Mouse (Mus musculus) heart, adult 2 months (tissue): Measurements from ENCODE around the gene Marf1. TPM values are rescaled to one million over a fixed set of nuclear protein-coding genes. Genes with fewer than 3 reads are reported as not detected.

Source experiments
- DNase-seq, 2 experiments: peaks; one replicate each; pipeline ENCODE4 v3.0.0; 2021
- H3K27ac ChIP-seq: fragments of 200-600 bp; 2 replicates; pipeline ENCODE4 v1.8.1; 2022
- H3K27me3 ChIP-seq: fragments of 200-500 bp; 2 replicates; pipeline ENCODE4 v1.6.1; 2012; ENCODE audit warnings: mild to moderate bottlenecking, low read length, inconsistent platforms, mixed read lengths; ENCODE audit not compliant: control insufficient read depth, insufficient read depth
- H3K36me3 ChIP-seq: fragments of 200-500 bp; 2 replicates; pipeline ENCODE4 v1.6.1; 2012; ENCODE audit warnings: low read length, inconsistent platforms; ENCODE audit not compliant: control insufficient read depth, insufficient read depth
- H3K4me1 ChIP-seq: fragments of 200-500 bp; 2 replicates; pipeline ENCODE4 v1.6.1; 2011; ENCODE audit warnings: low read length; ENCODE audit not compliant: control insufficient read depth, insufficient read depth
- H3K4me3 ChIP-seq: fragments of 200-600 bp; 2 replicates; pipeline ENCODE4 v1.8.1; 2022
- H3K79me2 ChIP-seq: fragments of 200-500 bp; replicated peaks from 2 replicates; pipeline ENCODE4 v1.6.1; 2012; ENCODE audit warnings: mild to moderate bottlenecking, inconsistent platforms, low read length, moderate library complexity, mixed read lengths; ENCODE audit not compliant: control insufficient read depth, insufficient read depth
- H3K9ac ChIP-seq: fragments of 200-500 bp; 2 replicates; pipeline ENCODE4 v1.6.1; 2012; ENCODE audit warnings: low read depth, mild to moderate bottlenecking, control low read depth, inconsistent platforms, low read length, mixed read lengths
- CTCF ChIP-seq: fragments of 200-600 bp; IDR thresholded peaks from 2 replicates; pipeline ENCODE4 v1.8.1; 2022; ENCODE audit warnings: antibody characterized with exemption, mild to moderate bottlenecking, moderate library complexity
- EP300 ChIP-seq: fragments of 200-500 bp; IDR thresholded peaks from 2 replicates; pipeline ENCODE4 v1.6.1; 2011; ENCODE audit warnings: low read depth, low read length, control low read depth; ENCODE audit not compliant: insufficient read depth
- POLR2A ChIP-seq: fragments of 200-500 bp; IDR thresholded peaks from 2 replicates; pipeline ENCODE4 v1.6.1; 2011; ENCODE audit warnings: mild to moderate bottlenecking, low read depth, low read length, control low read depth; ENCODE audit not compliant: insufficient read depth
- WGBS: fragments of 180-500 bp; shearing (Covaris S2); methylation state at CpG from one replicate; pipeline ENCODE4 v1.1.7; 2018; 5-methylcytosine and 5-hydroxymethylcytosine counted together
- intact Hi-C: fragments of 180-260 bp; cut with DNase I; formaldehyde crosslinking; loops from one replicate; pipeline ENCODE4 v1.15.1; 2025
- polyA plus RNA-seq: library from polyadenylated mRNA; depleted of rRNA; stranded (reverse); fragments of >200 nt; gene quantifications from 2 replicates; pipeline ENCODE4 v1.2.3, GENCODE M21; 2012
- total RNA-seq, 2 experiments: library from RNA; stranded (reverse); gene quantifications; 2 replicates each; pipeline ENCODE4 v1.2.3; 2021

The Marf1 gene
- total and polyA plus RNA-seq, 3 experiments: 8.3 to 36.1 (median 32.4) TPM

- intact Hi-C loops: no loop called here
- H3K79me2 ChIP-seq: no peaks in the 10 kb centered on the region
- H3K9ac ChIP-seq: no peak overlapping the region
- H3K4me3 ChIP-seq: no peak overlapping the region
- H3K36me3 ChIP-seq: peaks cover 6% of the 10 kb centered on the region
- DNase-seq: no peak
- no peak overlapping the region for H3K27ac ChIP-seq
- TF ChIP-seq EP300 (no peak), CTCF (no peak), POLR2A (no peak)
- H3K27me3 ChIP-seq: no peaks in the 10 kb centered on the region
- H3K4me1 ChIP-seq: no peaks in the 10 kb centered on the region
- 71% methylated on average over 5 of the region's 5 CpGs for WGBS
These were observed 31.3 kb downstream of the Marf1 start for GRCm38 (mm10) chr16:14131838-14132237.

- Histone ChIP-seq H3K36me3 (peaks cover 5% of the 10 kb centered on the region), H3K79me2 (no peaks in the 10 kb centered on the region), H3K27me3 (no peaks in the 10 kb centered on the region), H3K27ac (no peak overlapping the region), H3K4me3 (no peak overlapping the region), H3K9ac (no peak overlapping the region), H3K4me1 (no peaks in the 10 kb centered on the region)
- intact Hi-C loops: no loop called here
- TF ChIP-seq CTCF (no peak), EP300 (no peak)
- DNase-seq: no peak
- WGBS: 86% methylated on average over 3 of the region's 3 CpGs
These were observed 31.8 kb downstream of the Marf1 start for GRCm38 (mm10) chr16:14131376-14131775.

GRCm38 (mm10) chr16:14130796-14131195, 32.4 kb downstream of the Marf1 start:
- Histone ChIP-seq H3K27ac (no peak overlapping the region), H3K36me3 (peaks cover 6% of the 10 kb centered on the region), H3K4me3 (no peak overlapping the region), H3K27me3 (no peaks in the 10 kb centered on the region), H3K79me2 (no peaks in the 10 kb centered on the region), H3K9ac (no peak overlapping the region), H3K4me1 (no peaks in the 10 kb centered on the region)
- no peak for TF ChIP-seq CTCF
- TF ChIP-seq POLR2A: no peak
- TF ChIP-seq EP300: no peak
- intact Hi-C loops: no loop called here
- WGBS: 85% methylated on average over 7 of the region's 7 CpGs
- DNase-seq: no peak

- no peak for DNase-seq
- Histone ChIP-seq H3K4me1 (no peaks in the 10 kb centered on the region; the same call in 1 of the 2 replicates), H3K27me3 (no peaks in the 10 kb centered on the region), H3K79me2 (no peaks in the 10 kb centered on the region), H3K36me3 (peaks cover 8% of the 10 kb centered on the region), H3K9ac (no peak overlapping the region), H3K4me3 (no peak overlapping the region), H3K27ac (no peak overlapping the region)
- intact Hi-C loops: no loop called here
- no peak for TF ChIP-seq CTCF
- no peak for TF ChIP-seq POLR2A
- no peak for TF ChIP-seq EP300
These were observed 34.2 kb downstream of the Marf1 start for GRCm38 (mm10) chr16:14128977-14129376.

GRCm38 (mm10) chr16:14125253-14125652, 37.9 kb downstream of the Marf1 start:
- TF ChIP-seq CTCF (no peak), POLR2A (no peak), EP300 (no peak)
- no peak for DNase-seq
- H3K79me2 ChIP-seq: no peaks in the 10 kb centered on the region; the same call in 1 of the 2 replicates
- H3K4me3 ChIP-seq: no peak overlapping the region
- no peak overlapping the region for H3K27ac ChIP-seq
- WGBS: 55% methylated on average over 1 of the region's 1 CpGs
- no peaks in the 10 kb centered on the region; the same call in 1 of the 2 replicates for H3K4me1 ChIP-seq
- no peaks in the 10 kb centered on the region for H3K27me3 ChIP-seq
- no peak overlapping the region for H3K9ac ChIP-seq
- H3K36me3 ChIP-seq: peaks cover 8% of the 10 kb centered on the region
- intact Hi-C loops: no loop called here

- no peak for TF ChIP-seq POLR2A
- no peak for TF ChIP-seq CTCF
- TF ChIP-seq EP300: no peak
- WGBS: 95% methylated on average over 7 of the region's 7 CpGs
- Histone ChIP-seq H3K79me2 (no peaks in the 10 kb centered on the region; the same call in 1 of the 2 replicates), H3K9ac (no peak overlapping the region), H3K27ac (no peak overlapping the region), H3K36me3 (peaks cover 8% of the 10 kb centered on the region), H3K4me1 (no peaks in the 10 kb centered on the region; the same call in 1 of the 2 replicates), H3K27me3 (no peaks in the 10 kb centered on the region), H3K4me3 (no peak overlapping the region)
- no peak for DNase-seq
- intact Hi-C loops: no loop called here
These were observed 38.4 kb downstream of the Marf1 start for GRCm38 (mm10) chr16:14124709-14125108.

- DNase-seq: no peak
- Histone ChIP-seq H3K79me2 (no peaks in the 10 kb centered on the region; the same call in 1 of the 2 replicates), H3K4me3 (no peak overlapping the region), H3K27me3 (no peaks in the 10 kb centered on the region), H3K36me3 (peaks cover 6% of the 10 kb centered on the region), H3K27ac (no peak overlapping the region), H3K4me1 (no peaks in the 10 kb centered on the region; the same call in 1 of the 2 replicates), H3K9ac (no peak overlapping the region)
- TF ChIP-seq CTCF: no peak
- no peak for TF ChIP-seq EP300
- TF ChIP-seq POLR2A: no peak
- WGBS: 94% methylated on average over 2 of the region's 2 CpGs
- intact Hi-C loops: no loop called here
These were observed 39.2 kb downstream of the Marf1 start for GRCm38 (mm10) chr16:14123901-14124300.
